Mouse (Mus musculus) ES-E14 (cell line): ENCODE measurements at regions not wholly inside any gene's neighbourhood (a gene's known extent, or its start where the extent isn't known, plus 50 kb on each side); places are given as distances from the start of the nearest gene placed in this dataset.

ENCODE experiments used
- HCFC1 ChIP-seq: IDR thresholded peaks from 2 replicates; pipeline ENCODE4 v1.6.1; 2012; ENCODE audit warnings: low read length, inconsistent platforms, borderline replicate concordance; ENCODE audit not compliant: insufficient read depth
- MAFK ChIP-seq: IDR thresholded peaks from 2 replicates; pipeline ENCODE4 v1.6.1; 2014; ENCODE audit warnings: mild to moderate bottlenecking, low read depth, low read length, inconsistent platforms; ENCODE audit not compliant: insufficient read depth

DNA sequence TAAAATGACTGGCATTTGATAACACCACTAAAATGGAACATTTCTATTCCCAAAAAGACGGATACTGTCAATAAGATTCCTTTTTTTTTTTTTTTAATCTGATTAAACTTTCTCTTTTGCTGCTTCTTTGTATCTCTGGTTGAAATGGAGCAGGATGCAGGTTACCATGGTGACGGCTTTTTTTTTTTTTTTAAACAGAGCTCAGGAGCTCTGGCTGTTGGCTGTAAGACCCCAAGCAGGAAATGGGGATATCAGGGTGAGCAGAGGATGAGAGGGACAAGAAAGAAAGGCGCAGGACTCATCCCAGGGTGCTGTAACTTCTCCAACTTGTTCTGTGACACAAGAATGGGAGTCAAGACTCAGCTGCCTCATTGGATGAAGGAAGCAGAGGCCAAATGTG is 75.8 kb downstream of the Pttg1 start:
- TF ChIP-seq MAFK, result no peak
- no peak for TF ChIP-seq HCFC1
